ENCODE assay signal across 16 mouse cellular contexts in genomic region chr13:112759777-112760537, GRCm38 (mm10). TPM values are rescaled to one million over a fixed set of nuclear protein-coding genes. Genes with fewer than 3 reads are reported as not detected.
DNase-seq lines count a peak whose midpoint lies in the region; ATAC-seq and TF ChIP-seq lines count a peak whose summit lies in the region.
"Had no signal": no experiment of that assay in that cellular context is flagged by ENCODE, and none has a peak within 500 bp of the region (broad histone marks: within the 10 kb centered on the region; RNA-seq: fewer than 3 reads in every experiment).

No protein-coding gene starts in this region.

- 36% methylated on average over 15 of the region's 15 CpGs for WGBS in heart, adult 2 months
- 52% methylated on average over 15 of the region's 15 CpGs for WGBS in liver, embryonic 13.5 days (ENCODE audit: insufficient replicate concordance)
- 58% methylated on average over 15 of the region's 15 CpGs for WGBS in liver, embryonic 11.5 days
- 56% methylated on average over 15 of the region's 15 CpGs for WGBS in stomach, embryonic 16.5 days

- peak overlapping the region; percentile 77 for H3K27ac ChIP-seq in heart, adult 2 months
- H3K27ac ChIP-seq in liver, embryonic 13.5 days, result 0 out of 2 replicates have a peak overlapping the region, but pooled peaks have one; percentile 14
- no peak overlapping the region for H3K27ac ChIP-seq in liver, embryonic 11.5 days (ENCODE audit: low read depth, low read length)
- peak overlapping the region; percentile 21 for H3K27ac ChIP-seq in stomach, embryonic 16.5 days (ENCODE audit: low read length)
- H3K27ac ChIP-seq: hindbrain, embryonic 12.5 days; liver, embryonic 15.5 days; macrophage had no signal

- TF ChIP-seq CTCF in heart, adult 2 months (IDR thresholded peaks at IDR 0.05), result no peak

- intact Hi-C loops in heart, adult 2 months (cut with DNase I), result loop anchor here (5.0 kb wide), 1 partner anchor 38 kb away; no protein-coding TSS in a partner anchor
- intact Hi-C loops in heart, postnatal 10 days (cut with DNase I), result no loop called here

- H3K4me2 ChIP-seq in liver, embryonic 13.5 days, result no peak overlapping the region
- H3K4me2 ChIP-seq in liver, embryonic 11.5 days, result no peak overlapping the region
- H3K4me2 ChIP-seq in stomach, embryonic 16.5 days (ENCODE audit: low read depth, low read length), result no peak overlapping the region
- H3K4me2 ChIP-seq: hindbrain, embryonic 12.5 days; liver, embryonic 15.5 days had no signal

- peaks cover 39% of the 10 kb centered on the region for H3K4me1 ChIP-seq in heart, adult 2 months (ENCODE audit: control insufficient read depth, insufficient read depth, low read length)
- H3K4me1 ChIP-seq in liver, embryonic 13.5 days (replicated peaks), result peaks cover 43% of the 10 kb centered on the region
- peaks cover 12% of the 10 kb centered on the region for H3K4me1 ChIP-seq in liver, embryonic 11.5 days (replicated peaks; ENCODE audit: control insufficient read depth, insufficient read depth, low read length)
- H3K4me1 ChIP-seq in stomach, embryonic 16.5 days (ENCODE audit: control insufficient read depth, insufficient read depth, low read length), result peaks cover 56% of the 10 kb centered on the region

- H3K4me3 ChIP-seq in heart, adult 2 months, result no peak overlapping the region
- H3K4me3 ChIP-seq in liver, embryonic 13.5 days (replicated peaks), result no peak overlapping the region
- H3K4me3 ChIP-seq in liver, embryonic 11.5 days (ENCODE audit: low read depth, low read length), result no peak overlapping the region
- H3K4me3 ChIP-seq in stomach, embryonic 16.5 days (replicated peaks; ENCODE audit: low read length), result no peak overlapping the region
- H3K4me3 ChIP-seq: erythroblast, embryonic 14.5 days; hindbrain, embryonic 12.5 days; liver, embryonic 15.5 days had no signal

- H3K79me2 ChIP-seq in heart, adult 2 months (replicated peaks; ENCODE audit: control insufficient read depth, insufficient read depth, low read length), result no peaks in the 10 kb centered on the region

- peak in 1 of 2 experiments; percentile 47 for DNase-seq in heart, adult 2 months
- DNase-seq in heart, postnatal 10 days, result no peak
- DNase-seq in liver, embryonic 13.5 days, result no peak
- no peak for DNase-seq in liver, embryonic 11.5 days (ENCODE audit: low spot score)
- DNase-seq in kidney, postnatal 10 days, result no peak
- DNase-seq in embryo, embryonic 10 days (ENCODE audit: low spot score), result no peak
- DNase-seq: cerebellum, postnatal 25 days; kidney, adult 9 months; layer of hippocampus, postnatal 36 days; right cerebral cortex, postnatal 25 days had no signal

- H3K36me3 ChIP-seq in heart, adult 2 months (ENCODE audit: control insufficient read depth, insufficient read depth, low read length), result peaks cover 10% of the 10 kb centered on the region
- no peaks in the 10 kb centered on the region for H3K36me3 ChIP-seq in liver, embryonic 13.5 days
- no peaks in the 10 kb centered on the region for H3K36me3 ChIP-seq in liver, embryonic 11.5 days (ENCODE audit: control insufficient read depth, insufficient read depth, low read length)
- no peaks in the 10 kb centered on the region for H3K36me3 ChIP-seq in stomach, embryonic 16.5 days (ENCODE audit: control insufficient read depth, insufficient read depth, low read length)
- H3K36me3 ChIP-seq: hindbrain, embryonic 12.5 days; liver, embryonic 15.5 days had no signal

- no peaks in the 10 kb centered on the region for H3K9me3 ChIP-seq in liver, embryonic 13.5 days (replicated peaks)
- H3K9me3 ChIP-seq in liver, embryonic 11.5 days (ENCODE audit: control insufficient read depth, low read length), result no peaks in the 10 kb centered on the region
- no peaks in the 10 kb centered on the region for H3K9me3 ChIP-seq in stomach, embryonic 16.5 days (replicated peaks; ENCODE audit: control insufficient read depth, low read length)
- H3K9me3 ChIP-seq: hindbrain, embryonic 12.5 days; liver, embryonic 15.5 days had no signal

- ATAC-seq in liver, embryonic 13.5 days (ENCODE audit: low read depth), result no peak
- no peak for ATAC-seq in liver, embryonic 11.5 days (replicated peaks; ENCODE audit: low FRiP score)
- ATAC-seq in common myeloid progenitor, adult 5-6 weeks (replicated peaks; ENCODE audit: low read depth, poor library complexity, severe bottlenecking), result 0 out of 2 replicates have a peak, but pooled peaks have one; percentile 16
- ATAC-seq in stomach, embryonic 16.5 days (ENCODE audit: insufficient read depth, low FRiP score), result no peak

- no peak overlapping the region for H3K9ac ChIP-seq in heart, adult 2 months (ENCODE audit: low read depth, low read length)
- no peak overlapping the region for H3K9ac ChIP-seq in liver, embryonic 13.5 days
- H3K9ac ChIP-seq in liver, embryonic 11.5 days (ENCODE audit: low read depth, low read length), result no peak overlapping the region
- no peak overlapping the region for H3K9ac ChIP-seq in stomach, embryonic 16.5 days (ENCODE audit: low read length)
- H3K9ac ChIP-seq: hindbrain, embryonic 12.5 days; liver, embryonic 15.5 days had no signal

- TF ChIP-seq POLR2A in heart, adult 2 months (IDR thresholded peaks at IDR 0.05; ENCODE audit: insufficient read depth, low read depth, low read length), result no peak

- H3K27me3 ChIP-seq in heart, adult 2 months (ENCODE audit: control insufficient read depth, insufficient read depth, low read length), result no peaks in the 10 kb centered on the region
- 0 out of 2 replicates have a peak, but pooled peaks cover 3% of the 10 kb centered on the region for H3K27me3 ChIP-seq in liver, embryonic 13.5 days
- H3K27me3 ChIP-seq in liver, embryonic 11.5 days (replicated peaks; ENCODE audit: control insufficient read depth, insufficient read depth, low read length), result no peaks in the 10 kb centered on the region
- H3K27me3 ChIP-seq in stomach, embryonic 16.5 days (ENCODE audit: control insufficient read depth, insufficient read depth, low read length), result no peaks in the 10 kb centered on the region
- H3K27me3 ChIP-seq: hindbrain, embryonic 12.5 days had no signal

- TF ChIP-seq EP300 in heart, adult 2 months (IDR thresholded peaks at IDR 0.05; ENCODE audit: insufficient read depth, low read depth, low read length), result no peak

RNA-seq across cellular contexts. Expression of gene Plpp1, which starts 40.6 kb away (rescaled TPM):
- 10 to 100 TPM; 51.5 to 51.6 TPM for total RNA-seq in heart, adult 2 months (2021)
- polyA plus RNA-seq in heart, adult 2 months (2012; rRNA removed), result 70.0 and 106 TPM in 2 replicates
- 10 to 100 TPM; 89.0 to 90.0 TPM for total RNA-seq in heart, postnatal 10 days (2021)
- polyA plus RNA-seq in liver, embryonic 13.5 days (2015; fragmentation: Nextera tagmentation; extraction: Ambion mirVana), result 31.8 and 32.2 TPM in 2 replicates
- 27.4 and 29.1 TPM in 2 replicates for polyA plus RNA-seq in liver, embryonic 11.5 days (2014; fragmentation: Nextera tagmentation; extraction: Ambion mirVana)
- total RNA-seq in common myeloid progenitor, adult 5-6 weeks (2017), result 0.82 and 3.6 TPM in 2 replicates
- polyA plus RNA-seq in stomach, embryonic 16.5 days (2015; fragmentation: Nextera tagmentation; extraction: Ambion mirVana), result 117 and 120 TPM in 2 replicates
